Mouse (Mus musculus) splenic B cell, adult 2 months (primary cell): ENCODE measurements at regions not wholly inside any gene's neighbourhood (a gene's known extent, or its start where the extent isn't known, plus 50 kb on each side); places are given as distances from the start of the nearest gene placed in this dataset.

Experiments used
- DNase-seq: peaks from one replicate; pipeline ENCODE4 v3.0.0-alpha.2; 2011; ENCODE audit warnings: low read depth, low spot score
- H3K27me3 ChIP-seq: 2 replicates; pipeline ENCODE4 v1.6.1; 2012; ENCODE audit warnings: mild to moderate bottlenecking, low read length, moderate library complexity, mixed read lengths; ENCODE audit not compliant: control insufficient read depth, poor library complexity, insufficient read depth, severe bottlenecking
- H3K36me3 ChIP-seq: 2 replicates; pipeline ENCODE4 v1.6.1; 2012; ENCODE audit warnings: mild to moderate bottlenecking, low read length, moderate library complexity, mixed read lengths; ENCODE audit not compliant: control insufficient read depth, poor library complexity, insufficient read depth, severe bottlenecking

DNA sequence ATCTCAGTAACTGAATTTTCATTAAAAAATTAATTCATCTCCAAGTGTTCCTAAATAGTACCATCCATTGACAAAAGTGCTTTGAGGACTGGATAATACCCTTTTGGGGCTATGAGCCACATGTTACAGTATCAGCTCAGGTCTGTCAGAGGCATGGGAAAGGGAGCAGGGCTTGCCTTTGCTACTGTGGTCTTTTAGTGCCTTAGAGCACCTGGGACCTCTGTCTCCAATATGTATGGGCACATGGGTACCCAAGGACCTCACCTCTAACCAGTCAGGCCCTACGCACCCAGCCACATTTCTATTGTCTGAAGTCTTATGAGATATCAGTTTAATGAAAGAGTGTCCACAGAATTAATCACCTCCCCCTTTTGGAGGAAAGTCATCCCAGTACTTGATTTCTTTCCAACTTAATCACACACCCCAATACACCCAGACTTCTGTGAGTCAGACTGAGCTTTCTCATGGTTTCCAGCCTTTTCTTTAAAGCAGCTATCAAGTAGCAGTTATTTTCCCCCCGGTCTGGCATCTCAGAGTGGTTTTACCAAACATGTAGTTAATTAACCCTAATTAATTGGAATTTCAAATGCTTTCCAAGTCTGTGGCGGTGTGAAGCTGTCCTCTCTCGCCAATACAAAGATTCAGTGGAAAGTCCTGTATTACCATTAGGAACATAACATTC, 498.7 kb upstream of the Camk1g start:
- no peaks in the 10 kb centered on the region for H3K36me3 ChIP-seq
- H3K27me3 ChIP-seq: no peaks in the 10 kb centered on the region
- DNase-seq: no peak

DNA sequence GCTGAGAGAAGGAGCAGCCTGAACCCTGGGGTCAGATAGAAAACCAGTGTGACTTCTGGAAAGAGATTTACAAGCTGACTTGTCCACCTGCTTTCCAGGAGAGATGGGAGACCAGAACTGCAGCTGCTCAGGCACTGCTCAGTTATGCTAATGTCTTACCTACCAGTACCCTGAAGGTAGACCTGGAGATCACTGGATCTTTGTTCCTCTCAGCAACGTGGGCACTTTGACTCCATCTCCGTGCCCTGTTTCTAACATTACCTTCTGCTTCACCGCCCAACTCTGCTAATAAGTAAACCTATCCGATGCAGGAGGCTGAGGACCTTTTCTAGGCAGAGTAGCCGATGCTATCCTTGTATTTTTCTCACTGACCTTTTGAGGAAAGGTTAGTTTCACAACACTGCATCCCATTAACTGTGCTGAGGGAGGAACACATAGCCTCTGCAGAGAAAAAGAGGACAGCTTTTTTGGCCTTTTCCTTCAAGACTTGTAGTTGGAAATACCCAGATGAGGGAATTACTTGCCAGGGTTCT, 490.7 kb upstream of the Camk1g start:
- no peaks in the 10 kb centered on the region for H3K36me3 ChIP-seq
- no peaks in the 10 kb centered on the region for H3K27me3 ChIP-seq
- DNase-seq: no peak

DNA sequence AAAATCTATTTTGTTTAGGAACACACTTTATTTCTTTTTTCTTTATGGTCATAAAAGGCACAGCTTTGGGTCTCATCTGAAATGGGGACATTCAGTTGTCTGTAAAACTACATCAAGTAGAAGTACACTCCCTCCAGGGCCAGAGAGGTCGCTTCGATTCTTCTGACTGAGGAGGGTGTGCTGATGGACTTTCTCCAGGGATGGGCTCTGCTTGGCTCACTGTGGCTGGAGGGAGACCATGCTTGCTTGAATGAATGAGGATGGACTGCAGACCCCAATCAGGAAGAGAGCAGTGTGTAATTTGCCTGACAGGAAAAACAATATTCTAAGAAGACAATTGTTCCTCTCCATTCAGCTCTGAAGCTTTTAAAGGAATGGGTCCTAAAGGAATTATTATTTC, 490.3 kb upstream of the Camk1g start:
- no peaks in the 10 kb centered on the region for H3K36me3 ChIP-seq
- DNase-seq: no peak
- H3K27me3 ChIP-seq: no peaks in the 10 kb centered on the region

DNA sequence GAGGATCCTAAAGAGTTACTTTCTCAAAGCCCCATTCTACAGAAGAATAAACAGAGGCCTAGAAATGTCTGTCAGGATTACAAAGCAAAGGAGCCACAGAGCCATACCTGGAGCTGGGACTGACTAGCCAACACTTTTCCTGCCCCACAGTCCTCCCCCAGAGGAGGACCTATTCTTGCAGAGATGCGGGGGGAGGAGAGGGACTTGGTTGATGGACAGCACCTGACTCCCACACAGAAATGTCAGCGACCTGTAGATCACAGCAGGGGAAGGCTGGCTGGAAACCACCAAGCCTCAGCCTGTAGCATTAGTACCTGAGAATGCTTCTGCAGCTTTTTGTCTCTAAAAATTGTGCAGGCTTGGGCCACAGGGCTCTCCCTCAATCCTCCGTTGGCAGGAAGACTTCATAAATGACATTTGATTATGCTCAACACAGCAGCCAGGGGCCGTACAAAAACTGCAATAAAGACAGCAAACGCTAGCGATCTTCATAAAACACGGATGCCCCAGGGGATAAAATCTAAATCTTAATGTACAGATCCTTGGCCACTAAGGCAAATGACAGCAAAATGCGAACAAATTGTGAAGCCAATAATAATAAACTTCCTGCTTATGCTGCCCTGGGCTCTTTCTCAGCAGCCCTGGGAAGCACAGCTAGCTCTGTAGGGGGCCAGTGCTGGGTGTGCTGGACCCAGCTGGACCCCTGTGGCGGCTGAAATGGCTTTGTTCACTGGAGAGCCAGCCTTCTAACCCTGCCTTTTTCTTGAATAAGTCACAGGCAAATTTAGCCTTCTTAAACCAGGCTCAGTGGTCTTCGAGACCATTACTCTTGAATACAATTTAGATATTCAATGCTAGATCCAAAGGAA, 489.4 kb upstream of the Camk1g start:
- Histone ChIP-seq H3K27me3 (no peaks in the 10 kb centered on the region), H3K36me3 (no peaks in the 10 kb centered on the region)
- DNase-seq: no peak

DNA sequence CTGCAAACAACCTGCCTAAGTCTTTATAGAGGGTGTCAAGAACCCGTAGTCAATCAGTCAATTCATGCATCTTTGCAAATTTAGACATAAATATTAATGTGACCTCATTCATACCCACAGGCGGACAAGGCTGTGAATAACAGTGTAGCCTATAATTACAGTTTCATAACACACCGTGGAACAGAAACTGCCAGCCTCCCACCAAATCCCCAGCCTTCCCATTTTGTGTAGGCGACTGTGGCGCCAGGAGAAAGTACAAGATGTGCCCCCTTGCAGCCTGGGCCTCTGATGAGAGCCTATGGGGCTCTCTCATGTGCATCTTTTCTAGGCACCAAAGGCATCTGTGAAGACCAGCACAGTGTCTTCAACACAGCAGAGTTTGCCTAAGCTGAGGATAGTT, 477.8 kb upstream of the Camk1g start:
- DNase-seq: no peak
- Histone ChIP-seq H3K27me3 (no peaks in the 10 kb centered on the region), H3K36me3 (no peaks in the 10 kb centered on the region)

DNA sequence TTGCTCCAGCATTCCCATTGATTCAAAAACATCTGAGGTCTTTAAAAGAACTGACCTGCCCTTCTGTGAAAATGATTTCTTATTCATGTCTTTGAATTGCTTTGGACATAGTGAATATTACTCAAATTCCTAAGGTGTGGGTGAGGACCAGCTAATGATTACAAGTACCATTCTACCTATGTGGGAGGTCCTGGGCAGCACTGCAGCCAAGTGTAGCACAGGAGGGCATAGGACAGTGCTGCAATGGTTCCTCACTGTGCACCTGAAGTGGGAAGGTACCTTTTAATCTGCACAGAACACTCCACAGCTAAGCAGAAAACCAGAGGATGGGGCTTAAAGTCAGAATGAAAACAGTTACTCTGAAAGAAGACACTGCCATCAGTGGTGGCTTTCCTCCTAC, 474.8 kb upstream of the Camk1g start:
- no peaks in the 10 kb centered on the region for H3K36me3 ChIP-seq
- no peak for DNase-seq

DNA sequence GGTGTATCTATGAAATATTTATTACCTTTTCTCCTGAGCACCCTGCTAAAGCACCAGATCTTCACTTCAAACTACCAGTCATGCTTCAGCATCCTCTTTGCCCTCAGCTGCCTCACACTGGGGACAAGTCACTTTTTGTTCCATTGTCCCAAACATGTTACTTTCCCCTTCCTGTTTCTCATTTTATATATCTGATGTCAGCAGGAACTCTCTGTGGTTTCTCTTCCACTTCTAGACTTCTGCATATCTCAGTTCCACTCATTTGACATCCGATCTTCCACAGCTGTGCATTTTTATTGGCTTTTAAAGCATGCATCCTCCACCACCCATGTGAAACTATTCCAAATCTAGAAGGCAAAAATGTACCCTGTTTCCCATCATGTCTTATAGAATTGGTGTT, 474.4 kb upstream of the Camk1g start:
- DNase-seq: no peak
- no peaks in the 10 kb centered on the region for H3K36me3 ChIP-seq
- no peaks in the 10 kb centered on the region for H3K27me3 ChIP-seq

More for the DNA sequence above, 474.8 kb upstream of the Camk1g start:
- no peaks in the 10 kb centered on the region for H3K27me3 ChIP-seq

DNA sequence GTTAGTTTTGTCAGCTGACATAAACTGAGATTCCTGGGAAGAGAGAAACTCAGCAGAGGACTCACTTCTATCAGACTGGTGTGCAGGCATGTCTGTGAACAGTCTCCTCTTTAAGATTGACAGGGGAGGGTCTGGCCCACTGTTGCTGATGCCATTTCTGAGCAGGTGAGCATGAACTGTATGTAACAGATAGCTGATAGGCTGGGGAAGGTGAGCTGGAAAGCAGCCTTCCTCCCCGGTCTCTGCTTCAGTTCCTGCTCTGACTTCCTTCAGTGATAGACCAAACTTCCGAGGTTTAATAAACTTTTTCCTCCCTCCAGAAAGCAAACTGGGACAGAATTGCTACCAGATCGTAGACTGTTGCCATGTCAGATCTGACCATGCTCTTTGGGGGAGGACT, 430.9 kb upstream of the Camk1g start:
- no peak for DNase-seq
- H3K27me3 ChIP-seq: no peaks in the 10 kb centered on the region
- no peaks in the 10 kb centered on the region for H3K36me3 ChIP-seq

DNA sequence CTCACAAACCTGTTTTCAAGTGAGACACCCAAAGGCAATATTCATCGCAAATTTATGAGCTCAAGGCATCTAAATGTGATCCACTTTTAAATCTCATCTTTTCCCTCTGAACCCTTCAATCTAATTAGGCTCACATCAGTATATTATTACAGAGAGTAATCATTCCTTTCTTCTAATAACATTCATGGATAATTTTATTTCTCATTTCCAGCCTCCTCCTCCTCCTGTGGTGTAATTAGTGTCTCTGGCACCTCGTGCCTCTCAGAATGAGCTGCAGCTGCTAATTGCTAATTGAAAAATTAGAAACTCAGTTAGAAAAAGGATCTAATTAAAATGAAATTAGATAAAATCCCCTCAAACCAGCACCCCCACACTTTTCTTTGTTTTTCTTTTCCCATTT, 420.5 kb upstream of the Camk1g start:
- DNase-seq: no peak
- Histone ChIP-seq H3K27me3 (no peaks in the 10 kb centered on the region; the same call in 1 of the 2 replicates), H3K36me3 (no peaks in the 10 kb centered on the region)

DNA sequence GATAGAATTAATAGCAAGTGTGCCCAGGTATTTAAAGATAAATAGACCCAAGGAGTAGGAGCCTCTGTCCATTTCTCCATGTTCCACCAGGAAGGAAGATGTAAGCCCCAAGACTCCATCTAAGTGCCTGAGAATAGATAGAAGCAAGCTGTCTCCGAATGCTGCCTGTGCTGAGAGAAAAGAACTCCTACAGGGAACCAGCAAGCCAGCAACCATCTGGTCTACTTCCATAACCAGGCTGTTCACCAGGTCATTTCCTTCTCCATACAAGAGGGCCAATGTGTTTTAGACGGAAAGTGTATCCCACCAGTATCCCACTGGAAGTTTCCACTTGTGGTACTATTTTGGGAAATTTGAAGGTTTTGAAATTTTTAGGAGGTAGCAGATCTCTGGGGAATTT, 418.4 kb upstream of the Camk1g start:
- Histone ChIP-seq H3K27me3 (no peaks in the 10 kb centered on the region; the same call in 1 of the 2 replicates), H3K36me3 (no peaks in the 10 kb centered on the region)
- DNase-seq: no peak

DNA sequence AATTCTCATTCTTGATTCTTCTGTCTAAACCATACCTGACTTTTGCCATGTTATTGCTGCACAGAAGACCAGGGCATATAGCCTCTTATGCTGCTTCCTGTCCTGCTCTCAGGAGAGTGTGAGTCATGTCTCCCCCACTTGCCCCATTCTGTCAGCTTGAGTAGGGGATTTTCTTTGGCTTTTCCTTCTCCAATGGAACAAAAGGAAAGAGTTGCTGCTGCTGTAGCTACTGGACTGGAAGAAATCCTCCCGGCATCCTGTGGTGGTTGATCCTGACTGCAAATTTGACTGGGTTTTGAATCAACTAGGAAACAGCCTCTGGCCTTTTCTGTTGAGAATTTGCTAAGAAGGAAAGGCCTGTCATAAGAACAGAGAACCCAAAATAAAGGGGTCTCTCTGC, 417.3 kb upstream of the Camk1g start:
- no peak for DNase-seq

DNA sequence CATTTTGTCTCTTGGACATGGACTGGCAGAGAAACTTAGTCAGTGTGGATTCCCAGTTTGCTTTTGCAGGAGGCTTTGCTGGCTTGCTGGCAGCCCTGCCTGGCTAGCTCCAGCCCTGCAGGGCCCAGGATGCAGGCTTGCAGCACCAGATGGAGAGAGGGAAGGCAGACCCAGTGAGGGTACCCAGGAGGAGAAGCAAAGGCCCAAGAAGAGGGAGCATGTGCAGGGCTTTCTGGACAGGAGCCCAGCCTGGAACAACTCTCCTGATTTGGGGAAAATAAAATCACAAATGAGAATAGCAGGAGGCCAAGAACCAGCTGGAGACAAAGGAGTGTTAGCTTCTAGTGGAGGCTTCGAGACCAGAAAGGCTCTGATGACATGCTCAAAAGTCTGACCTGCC, 414.9 kb upstream of the Camk1g start:
- H3K36me3 ChIP-seq: no peaks in the 10 kb centered on the region
- DNase-seq: no peak
- no peaks in the 10 kb centered on the region; the same call in 1 of the 2 replicates for H3K27me3 ChIP-seq

More for the DNA sequence above, 417.3 kb upstream of the Camk1g start:
- no peaks in the 10 kb centered on the region; the same call in 1 of the 2 replicates for H3K27me3 ChIP-seq
- no peaks in the 10 kb centered on the region for H3K36me3 ChIP-seq

DNA sequence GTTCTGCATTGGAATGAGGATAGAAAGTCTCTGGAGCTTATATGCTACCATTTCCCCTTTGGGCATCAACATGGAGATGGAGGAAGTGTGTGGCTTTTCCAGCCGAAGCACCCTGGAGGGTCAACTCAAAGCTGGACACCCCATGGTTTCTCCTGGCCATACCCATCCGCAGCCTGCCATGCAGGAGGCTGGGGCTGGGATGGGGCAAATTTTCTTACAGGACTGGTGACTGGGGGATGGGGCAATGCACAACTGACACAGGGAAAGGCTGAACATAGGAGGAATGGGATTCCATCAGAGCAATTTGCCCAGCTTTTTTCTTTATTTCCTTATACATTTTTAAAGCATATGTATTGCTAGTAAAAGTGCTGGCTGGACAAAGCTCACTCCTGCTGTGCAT, 414.4 kb upstream of the Camk1g start:
- no peak for DNase-seq
- Histone ChIP-seq H3K36me3 (no peaks in the 10 kb centered on the region), H3K27me3 (no peaks in the 10 kb centered on the region; the same call in 1 of the 2 replicates)

DNA sequence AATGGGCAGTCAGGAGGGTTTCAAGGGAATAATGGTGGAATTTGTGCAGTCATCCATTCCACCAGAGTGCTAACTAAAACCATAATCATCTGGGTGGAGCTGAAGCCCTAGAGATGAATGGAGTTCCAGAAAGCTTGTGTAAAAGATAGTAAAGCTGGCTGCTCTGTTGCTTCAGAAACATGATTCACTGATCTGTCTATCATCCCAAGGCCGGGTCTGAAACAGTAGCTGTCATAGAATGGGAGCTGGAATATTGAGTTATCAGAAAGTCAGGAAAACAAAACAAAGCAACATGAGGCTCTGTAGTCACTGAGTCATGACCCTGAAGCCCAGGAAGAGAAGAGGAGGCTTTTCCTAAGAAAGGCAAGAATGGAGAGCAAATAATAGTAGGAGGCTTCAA, 408.1 kb upstream of the Camk1g start:
- Histone ChIP-seq H3K36me3 (no peaks in the 10 kb centered on the region), H3K27me3 (no peaks in the 10 kb centered on the region)
- DNase-seq: no peak

DNA sequence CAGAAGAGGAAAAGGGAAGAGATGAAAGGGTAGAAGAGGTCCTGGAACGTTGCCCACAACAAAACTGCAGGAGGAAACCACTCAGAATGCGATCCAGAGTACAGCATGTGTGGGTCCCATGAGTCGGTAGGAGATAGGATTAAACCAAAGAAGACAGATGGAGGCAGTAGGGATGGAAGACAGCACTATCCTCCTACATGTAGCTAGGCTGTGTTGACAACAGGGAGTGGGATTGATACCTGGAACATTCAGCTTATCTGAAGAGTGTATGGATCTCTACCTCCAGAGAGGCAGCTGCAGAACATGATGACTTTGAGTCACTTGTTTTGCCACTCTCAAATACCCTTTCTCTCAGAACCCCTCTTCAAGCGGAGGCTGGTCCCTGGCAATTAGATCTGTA, 399.4 kb upstream of the Camk1g start:
- no peaks in the 10 kb centered on the region for H3K36me3 ChIP-seq
- DNase-seq: no peak
- H3K27me3 ChIP-seq: no peaks in the 10 kb centered on the region
